In genomic region chr1:30503224-30503623, GRCm38 (mm10) we compare ENCODE assay signal across 10 mouse cellular contexts.
DNase-seq lines count a peak whose midpoint lies in the region; ATAC-seq and TF ChIP-seq lines count a peak whose summit lies in the region.
"Had no signal": no experiment of that assay in that cellular context is flagged by ENCODE, and none has a peak within 500 bp of the region (broad histone marks: within the 10 kb centered on the region; RNA-seq: fewer than 3 reads in every experiment).

No protein-coding gene starts in this region.

- no peak for ATAC-seq in cerebellum, adult (ENCODE audit: insufficient number of reproducible peaks, low FRiP score, low TSS enrichment)
- peak; percentile 87; the same call in 1 of the 2 replicates for ATAC-seq in midbrain, embryonic 15.5 days (replicated peaks)

- intact Hi-C loops in left cerebral cortex, postnatal 10 days (cut with DNase I), result no loop called here

- TF ChIP-seq CTCF in lung, adult 2 months (IDR thresholded peaks at IDR 0.05; ENCODE audit: insufficient read depth, low read length), result no peak

- H3K9ac ChIP-seq in midbrain, embryonic 15.5 days, result no peak overlapping the region
- H3K9ac ChIP-seq: lung, embryonic 15.5 days had no signal

- no peak for TF ChIP-seq POLR2A in lung, adult 2 months (IDR thresholded peaks at IDR 0.05; ENCODE audit: borderline replicate concordance, extremely low read depth, low read depth, low read length)

- H3K4me2 ChIP-seq in midbrain, embryonic 15.5 days, result no peak overlapping the region
- H3K4me2 ChIP-seq: lung, embryonic 15.5 days had no signal

- no peaks in the 10 kb centered on the region for H3K36me3 ChIP-seq in midbrain, embryonic 15.5 days (replicated peaks)
- no peaks in the 10 kb centered on the region for H3K36me3 ChIP-seq in midbrain, embryonic 10.5 days
- H3K36me3 ChIP-seq: lung, embryonic 15.5 days had no signal

- no peaks in the 10 kb centered on the region for H3K27me3 ChIP-seq in midbrain, embryonic 15.5 days (replicated peaks)
- H3K27me3 ChIP-seq in midbrain, embryonic 10.5 days (ENCODE audit: low read depth, poor library complexity, severe bottlenecking), result no peaks in the 10 kb centered on the region
- H3K27me3 ChIP-seq: lung, embryonic 15.5 days had no signal

- no peaks in the 10 kb centered on the region for H3K9me3 ChIP-seq in midbrain, embryonic 15.5 days
- no peaks in the 10 kb centered on the region for H3K9me3 ChIP-seq in midbrain, embryonic 10.5 days (replicated peaks)
- H3K9me3 ChIP-seq: lung, embryonic 15.5 days had no signal

- peak; percentile 61 to 62 for DNase-seq in cerebellum, postnatal 10 days
- no peak for DNase-seq in midbrain, embryonic 10.5 days (ENCODE audit: low spot score)
- DNase-seq in left cerebral cortex, postnatal 10 days (ENCODE audit: extremely low spot score in 1 of 2, low spot score in 2 of 2), result peak; percentile 19 to 77
- peak; percentile 50 for DNase-seq in telencephalon, adult 2 months (ENCODE audit: low read depth, low spot score)
- DNase-seq in ovary, postnatal 14 days (ENCODE audit: low spot score), result no peak
- DNase-seq in lung, adult 2 months, result no peak
- DNase-seq: kidney, adult 9 months had no signal

- no peak overlapping the region for H3K27ac ChIP-seq in midbrain, embryonic 15.5 days
- no peak overlapping the region for H3K27ac ChIP-seq in midbrain, embryonic 10.5 days (replicated peaks)
- H3K27ac ChIP-seq: lung, embryonic 15.5 days had no signal

- H3K4me3 ChIP-seq in midbrain, embryonic 15.5 days, result no peak overlapping the region
- no peak overlapping the region for H3K4me3 ChIP-seq in midbrain, embryonic 10.5 days
- no peak overlapping the region for H3K4me3 ChIP-seq in lung, adult 2 months (replicated peaks; ENCODE audit: extremely low read depth, low read depth, low read length)
- H3K4me3 ChIP-seq: lung, embryonic 15.5 days had no signal

- H3K4me1 ChIP-seq in midbrain, embryonic 15.5 days, result no peaks in the 10 kb centered on the region
- no peaks in the 10 kb centered on the region for H3K4me1 ChIP-seq in midbrain, embryonic 10.5 days
- H3K4me1 ChIP-seq in lung, adult 2 months (ENCODE audit: control insufficient read depth, insufficient read depth, low read length), result no peaks in the 10 kb centered on the region
- H3K4me1 ChIP-seq: lung, embryonic 15.5 days had no signal

- WGBS in midbrain, embryonic 15.5 days, result 19% methylated on average over 1 of the region's 1 CpGs
- WGBS in midbrain, embryonic 10.5 days, result 53% methylated on average over 1 of the region's 1 CpGs
- 25% methylated on average over 1 of the region's 1 CpGs for WGBS in lung, adult 2 months

Comparison
In these comparisons a context has a peak if more than half of its experiments do, and no peak if none do; other contexts are left out.
1. DNase-seq: peak in cerebellum, postnatal 10 days (2 of 2), left cerebral cortex, postnatal 10 days (2 of 2) and telencephalon, adult 2 months (single experiment); none in midbrain, embryonic 10.5 days (single experiment), ovary, postnatal 14 days (single experiment) and lung, adult 2 months (single experiment).